In genomic region chr14:47213305-47213704, GRCm38 (mm10) we compare ENCODE assay signal across 32 mouse cellular contexts.
"Had no signal": no experiment of that assay in that cellular context is flagged by ENCODE, and none has a peak within 500 bp of the region (broad histone marks: within the 10 kb centered on the region; RNA-seq: fewer than 3 reads in every experiment).

No protein-coding gene starts in this region.

- H3K27ac ChIP-seq: limb, embryonic 10.5 days; limb, embryonic 12.5 days; limb, embryonic 13.5 days; limb, embryonic 15.5 days; liver, embryonic 12.5 days; liver, embryonic 13.5 days; liver, embryonic 14.5 days; liver, embryonic 15.5 days; lung, embryonic 15.5 days; macrophage; midbrain, embryonic 10.5 days; midbrain, embryonic 12.5 days; midbrain, embryonic 13.5 days; midbrain, embryonic 15.5 days; neural tube, embryonic 12.5 days had no signal

- H3K9me3 ChIP-seq: limb, embryonic 10.5 days; limb, embryonic 12.5 days; limb, embryonic 13.5 days; limb, embryonic 15.5 days; liver, embryonic 12.5 days; liver, embryonic 13.5 days; liver, embryonic 15.5 days; lung, embryonic 15.5 days; megakaryocyte, embryonic 14.5 days; midbrain, embryonic 10.5 days; midbrain, embryonic 12.5 days; midbrain, embryonic 13.5 days; midbrain, embryonic 15.5 days; neural tube, embryonic 12.5 days had no signal

- H3K36me3 ChIP-seq: limb, embryonic 10.5 days; limb, embryonic 12.5 days; limb, embryonic 13.5 days; limb, embryonic 15.5 days; liver, embryonic 12.5 days; liver, embryonic 13.5 days; liver, embryonic 15.5 days; lung, embryonic 15.5 days; midbrain, embryonic 10.5 days; midbrain, embryonic 12.5 days; midbrain, embryonic 13.5 days; midbrain, embryonic 15.5 days; neural tube, embryonic 12.5 days had no signal

- DNase-seq: left cerebral cortex, postnatal 4 days; liver; liver, embryonic 13.5 days; liver, postnatal 0 days; lung, adult 18-20 months; lung, adult 2 months; lung, embryonic 14.5 days; lung, postnatal 10 days; lung, postnatal 14 days; lung, postnatal 36 days; lung, postnatal 4 days; midbrain, embryonic 14.5 days had no signal

- H3K27me3 ChIP-seq: limb, embryonic 12.5 days; limb, embryonic 13.5 days; limb, embryonic 15.5 days; liver, embryonic 12.5 days; lung, embryonic 15.5 days; midbrain, embryonic 12.5 days; midbrain, embryonic 13.5 days; midbrain, embryonic 15.5 days; neural tube, embryonic 12.5 days had no signal

- H3K4me1 ChIP-seq: limb, embryonic 10.5 days; limb, embryonic 12.5 days; limb, embryonic 13.5 days; limb, embryonic 15.5 days; liver, embryonic 15.5 days; lung, embryonic 15.5 days; megakaryocyte, embryonic 14.5 days; midbrain, embryonic 10.5 days; midbrain, embryonic 12.5 days; midbrain, embryonic 13.5 days; midbrain, embryonic 15.5 days; neural tube, embryonic 12.5 days had no signal

- H3K4me3 ChIP-seq: limb, embryonic 10.5 days; limb, embryonic 12.5 days; limb, embryonic 13.5 days; limb, embryonic 15.5 days; liver, embryonic 12.5 days; liver, embryonic 13.5 days; liver, embryonic 15.5 days; lung, embryonic 15.5 days; megakaryocyte, embryonic 14.5 days; midbrain, embryonic 10.5 days; midbrain, embryonic 12.5 days; midbrain, embryonic 13.5 days; midbrain, embryonic 15.5 days; myocyte; neural tube, embryonic 12.5 days had no signal

- H3K4me2 ChIP-seq: limb, embryonic 12.5 days; limb, embryonic 13.5 days; limb, embryonic 15.5 days; liver, embryonic 11.5 days; liver, embryonic 12.5 days; liver, embryonic 13.5 days; liver, embryonic 15.5 days; lung, embryonic 14.5 days; lung, embryonic 15.5 days; midbrain, embryonic 11.5 days; midbrain, embryonic 12.5 days; midbrain, embryonic 13.5 days; midbrain, embryonic 15.5 days; neural tube, embryonic 12.5 days had no signal

- H3K9ac ChIP-seq: limb, embryonic 12.5 days; limb, embryonic 13.5 days; limb, embryonic 15.5 days; liver, embryonic 12.5 days; liver, embryonic 13.5 days; liver, embryonic 14.5 days; liver, embryonic 15.5 days; liver, postnatal 0 days; lung, embryonic 14.5 days; lung, embryonic 15.5 days; midbrain, embryonic 12.5 days; midbrain, embryonic 13.5 days; midbrain, embryonic 15.5 days; neural tube, embryonic 12.5 days had no signal

- ATAC-seq: liver, embryonic 12.5 days; liver, postnatal 0 days; lung, postnatal 0 days; midbrain, embryonic 13.5 days; midbrain, embryonic 15.5 days; midbrain, embryonic 16.5 days had no signal
